Mouse (Mus musculus) ovary, postnatal 10 days (tissue): ENCODE data around the gene Dip2b.
A peak's percentile ranks its signal among the peaks of the same experiment; 100 is the strongest.

Source experiments
- DNase-seq: peaks from one replicate; pipeline ENCODE4 v3.0.0; 2022; ENCODE audit warnings: low spot score

Gene Dip2b

GRCm38 (mm10) chr15:100084882-100085281, 46.4 kb downstream of the Dip2b start:
- no peak for DNase-seq

- DNase-seq = no peak
Observed at GRCm38 (mm10) chr15:100088021-100088420, 49.6 kb downstream of the Dip2b start.

GRCm38 (mm10) chr15:100089645-100090053, 51.2 kb downstream of the Dip2b start:
- DNase-seq = no peak

DNA sequence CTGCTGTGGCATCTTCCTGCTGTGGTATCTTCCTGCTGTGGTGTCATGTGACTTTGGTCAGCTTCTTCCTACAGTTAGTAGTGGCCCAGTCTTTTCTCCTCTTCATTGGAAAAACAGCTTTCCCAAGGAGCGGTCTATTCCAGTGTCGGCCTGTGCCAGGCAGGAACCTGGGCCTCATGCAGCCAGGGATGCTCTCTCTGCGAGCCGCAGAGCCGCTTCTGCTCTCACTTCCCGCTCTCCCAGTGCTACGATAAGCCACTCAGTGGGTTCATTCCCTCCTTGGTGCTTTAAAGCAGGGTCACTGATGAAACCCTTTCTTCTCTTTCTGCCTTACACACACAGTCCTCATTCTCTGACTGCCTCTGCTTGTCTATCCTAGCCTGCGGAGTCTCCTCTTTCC, 53.4 kb downstream of the Dip2b start:
- no peak for DNase-seq

GRCm38 (mm10) chr15:100092258-100092657, 53.8 kb downstream of the Dip2b start:
- no peak for DNase-seq

DNA sequence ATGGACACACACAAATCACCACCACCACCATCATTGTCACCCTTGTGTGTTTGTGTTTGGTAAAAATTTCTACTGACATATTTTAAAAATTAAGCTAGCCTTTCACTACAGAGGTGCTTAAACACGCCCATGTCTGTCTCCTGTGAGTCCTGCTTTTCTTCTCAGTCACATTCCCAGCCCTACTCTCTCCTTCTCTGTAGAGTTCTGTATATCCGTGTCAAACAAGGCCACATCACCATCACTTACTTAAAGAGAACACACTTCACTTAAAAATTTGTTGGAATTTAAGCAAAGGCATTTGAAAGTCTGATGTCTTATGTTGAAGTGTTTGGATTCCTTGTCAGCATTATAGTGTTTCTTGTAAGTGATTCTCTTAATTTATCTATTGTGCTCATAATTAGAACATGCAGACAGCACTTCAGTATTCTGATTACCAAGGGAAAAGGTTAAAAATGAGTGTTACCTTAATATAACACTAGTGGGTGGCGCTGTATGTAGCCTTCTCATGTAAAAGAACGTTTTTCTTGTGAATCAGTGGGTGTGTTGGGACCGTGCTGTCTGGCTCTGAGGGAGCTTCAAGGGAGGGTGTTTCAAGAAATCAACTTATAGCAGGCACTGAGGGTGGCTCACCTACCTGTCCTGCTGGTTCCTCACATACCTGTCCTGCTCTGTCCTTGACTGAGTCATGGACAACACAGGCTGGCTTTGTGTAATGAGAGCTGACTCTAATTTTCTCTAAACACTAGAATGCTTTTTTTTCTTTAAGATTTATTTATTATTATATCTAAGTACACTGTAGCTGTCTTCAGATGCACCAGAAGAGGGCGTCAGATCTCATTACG, 58.3 kb downstream of the Dip2b start:
- no peak for DNase-seq

GRCm38 (mm10) chr15:100100336-100100735, 61.9 kb downstream of the Dip2b start:
- DNase-seq = no peak

DNA sequence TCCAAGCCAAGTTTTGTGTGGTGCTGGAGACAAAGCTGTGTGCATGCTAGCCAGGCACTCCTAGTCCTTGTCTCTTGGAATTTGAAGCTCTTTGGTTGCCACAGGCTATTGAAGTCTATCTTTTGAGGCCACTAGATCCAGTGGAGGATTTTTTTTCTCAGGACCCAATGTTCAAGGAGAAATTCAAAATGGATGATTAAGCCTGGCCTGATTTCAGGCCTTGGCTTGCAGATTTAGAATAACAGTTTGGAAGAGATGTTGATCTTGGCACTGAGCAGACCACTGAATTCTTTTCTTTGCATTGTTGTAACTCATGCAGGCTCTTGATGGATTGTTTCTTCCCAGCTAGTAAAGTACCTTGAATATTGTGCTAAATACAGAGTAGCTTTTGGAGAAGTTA, 62.7 kb downstream of the Dip2b start:
- DNase-seq = no peak

GRCm38 (mm10) chr15:100104126-100104525, 65.7 kb downstream of the Dip2b start:
- no peak for DNase-seq

DNA sequence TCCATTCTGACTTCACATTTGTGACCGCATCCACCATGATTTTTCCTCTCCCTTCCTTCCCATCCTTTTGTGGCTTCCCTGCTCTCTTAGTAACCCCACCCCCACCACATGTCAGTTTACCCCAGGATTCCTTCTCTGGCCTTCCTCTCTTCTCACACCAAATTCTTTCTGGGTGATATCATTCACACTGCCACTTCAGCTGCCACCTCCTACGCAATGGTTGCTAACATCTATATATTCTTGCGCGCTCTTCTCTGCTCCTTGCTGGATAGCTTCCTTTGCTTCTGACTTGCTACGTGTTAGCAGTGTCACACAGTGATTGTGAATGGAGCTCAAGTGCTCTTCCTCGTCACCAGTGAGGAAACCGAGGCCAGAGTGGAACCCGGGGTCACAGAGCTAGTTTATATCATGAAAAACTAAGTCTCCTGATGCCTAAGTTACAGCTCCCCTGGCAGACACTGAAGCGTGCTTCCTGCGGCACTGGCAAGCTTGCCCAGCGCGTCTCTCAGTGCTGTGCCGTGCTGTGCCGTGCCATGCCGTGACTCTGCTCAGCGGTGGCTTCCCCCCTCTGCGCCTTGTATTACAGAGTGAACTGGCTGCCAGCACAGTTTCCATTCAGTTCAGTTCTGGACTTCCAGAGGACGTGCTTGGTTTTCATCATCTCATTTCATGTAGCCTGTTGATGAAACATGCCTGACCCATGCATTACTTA, 69.8 kb downstream of the Dip2b start:
- DNase-seq = no peak

DNA sequence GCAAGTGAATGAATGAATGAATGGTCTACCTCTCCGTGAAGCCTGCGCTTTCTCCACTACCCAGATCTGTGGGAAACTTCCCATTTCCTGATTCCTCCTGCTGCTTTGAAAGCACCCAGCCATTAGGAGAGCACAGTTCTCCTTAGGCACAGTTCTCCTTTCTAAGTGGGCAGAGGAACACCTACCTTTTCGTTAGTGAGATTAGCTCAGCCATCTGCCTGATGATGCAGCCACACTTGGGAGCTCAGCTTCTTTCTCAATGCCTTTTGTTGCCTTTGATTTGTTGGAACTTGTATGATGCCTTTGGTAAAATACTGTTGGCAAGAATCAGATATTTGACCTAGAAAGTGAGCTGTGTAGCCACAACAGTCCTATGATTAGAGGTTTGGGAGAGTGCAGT, 71.5 kb downstream of the Dip2b start:
- no peak for DNase-seq

GRCm38 (mm10) chr15:100111891-100112290, 73.4 kb downstream of the Dip2b start:
- no peak for DNase-seq

DNA sequence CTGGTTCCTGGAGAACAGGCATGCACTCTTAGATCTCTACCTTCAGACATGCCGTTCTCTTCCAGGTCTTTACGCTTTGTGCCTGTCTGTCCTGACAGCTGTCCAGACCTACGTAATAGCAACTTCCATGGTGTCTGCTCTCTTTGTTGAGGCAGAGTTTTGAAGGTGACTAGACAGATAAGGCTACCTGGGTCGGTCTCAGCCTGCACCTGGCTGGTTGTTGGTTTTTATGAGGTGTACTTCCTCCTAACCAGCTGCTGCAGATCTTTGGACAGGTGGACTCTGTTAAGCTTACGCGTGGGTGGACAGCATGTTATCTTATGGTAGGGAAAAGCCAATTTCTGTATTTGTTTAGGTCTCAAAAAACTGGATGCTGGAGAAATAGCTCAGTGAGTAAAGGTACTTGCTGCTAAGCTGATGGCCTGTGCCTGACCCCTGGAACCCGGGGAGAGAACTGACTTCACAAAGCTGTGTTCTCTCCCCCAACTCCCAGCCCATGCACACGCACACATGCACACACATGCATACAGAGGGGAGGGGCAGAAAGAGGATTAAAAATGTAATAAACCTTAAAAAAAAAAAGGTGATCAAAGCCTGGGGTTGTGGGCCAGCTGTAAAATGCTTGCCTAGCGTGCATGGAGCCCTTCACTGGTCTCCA, 74.0 kb downstream of the Dip2b start:
- DNase-seq = no peak

DNA sequence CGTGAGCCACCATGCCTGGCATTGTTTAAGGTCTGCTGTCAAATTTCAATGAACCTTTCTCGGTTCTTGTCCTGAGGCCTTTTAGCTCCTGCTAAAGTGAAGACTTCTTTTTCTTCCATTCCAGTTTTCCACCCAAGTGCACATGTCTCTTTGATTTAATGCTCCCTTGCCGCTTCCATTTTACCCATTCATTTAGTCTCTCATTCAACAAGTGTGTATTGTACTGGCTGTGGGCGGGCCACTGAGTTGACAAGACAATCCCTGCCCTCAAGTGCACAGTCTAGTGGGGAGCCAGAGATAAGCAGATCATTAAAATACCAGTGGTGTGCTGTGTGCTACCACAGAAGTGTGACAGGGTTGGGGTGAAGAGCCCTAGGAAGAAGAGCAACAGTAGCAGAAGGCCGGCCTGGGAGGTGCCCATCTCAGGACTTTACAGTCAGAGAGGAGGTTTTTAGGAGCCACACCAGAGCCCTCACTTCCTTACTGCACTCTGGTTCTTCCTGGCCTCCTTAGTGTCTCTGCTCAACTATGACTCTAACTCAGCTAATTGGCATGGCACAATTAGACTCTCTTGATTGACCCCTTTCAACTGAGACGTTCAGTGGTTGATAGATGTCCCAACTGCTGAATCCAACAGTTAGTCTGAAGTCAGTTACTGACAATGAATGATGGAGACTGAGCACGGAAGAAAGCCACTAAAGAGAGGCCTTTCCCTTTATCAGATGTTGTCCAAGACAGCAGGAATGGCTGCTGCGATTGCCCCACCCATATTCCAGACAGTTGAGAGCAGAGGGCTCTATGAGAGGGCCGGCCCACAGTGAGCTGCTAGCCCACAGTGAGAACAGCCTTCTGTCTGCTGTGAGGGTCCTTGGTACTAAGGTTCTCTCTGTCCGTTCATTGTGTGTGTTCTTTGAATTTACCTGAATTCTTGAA, 75.1 kb downstream of the Dip2b start:
- DNase-seq = no peak

GRCm38 (mm10) chr15:100115416-100115815, 77.0 kb downstream of the Dip2b start:
- no peak for DNase-seq

- no peak for DNase-seq
Observed at GRCm38 (mm10) chr15:100116325-100116724, 77.9 kb downstream of the Dip2b start.

DNA sequence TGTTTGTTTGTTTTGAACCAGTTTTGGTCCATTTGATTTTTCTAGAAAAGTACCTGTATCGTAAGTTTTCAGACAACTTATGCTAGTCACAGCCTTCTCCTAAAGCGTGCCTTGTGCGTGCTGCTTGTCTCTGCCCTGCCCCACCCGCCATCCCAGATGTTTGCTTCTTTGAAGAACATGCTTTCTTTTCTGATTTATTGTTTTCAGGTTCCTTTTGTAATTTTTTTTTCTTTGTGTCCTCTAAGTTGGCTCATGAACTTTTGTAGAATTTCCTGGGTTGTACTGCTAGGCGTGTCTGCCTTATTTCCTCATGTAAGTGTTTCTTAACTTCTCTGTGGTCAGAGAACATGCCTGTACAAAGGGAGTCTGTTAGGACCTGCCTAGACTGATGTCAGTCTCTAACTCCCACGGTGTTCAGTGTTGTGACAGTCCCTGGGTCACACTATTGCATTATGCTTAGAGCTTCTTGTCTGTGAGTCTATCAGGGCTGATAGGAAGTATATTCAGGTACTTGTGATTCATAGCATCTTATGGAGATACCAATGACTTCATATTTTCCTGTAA, 80.8 kb downstream of the Dip2b start:
- DNase-seq = no peak

GRCm38 (mm10) chr15:100121437-100121836, 83.0 kb downstream of the Dip2b start:
- DNase-seq = no peak

DNA sequence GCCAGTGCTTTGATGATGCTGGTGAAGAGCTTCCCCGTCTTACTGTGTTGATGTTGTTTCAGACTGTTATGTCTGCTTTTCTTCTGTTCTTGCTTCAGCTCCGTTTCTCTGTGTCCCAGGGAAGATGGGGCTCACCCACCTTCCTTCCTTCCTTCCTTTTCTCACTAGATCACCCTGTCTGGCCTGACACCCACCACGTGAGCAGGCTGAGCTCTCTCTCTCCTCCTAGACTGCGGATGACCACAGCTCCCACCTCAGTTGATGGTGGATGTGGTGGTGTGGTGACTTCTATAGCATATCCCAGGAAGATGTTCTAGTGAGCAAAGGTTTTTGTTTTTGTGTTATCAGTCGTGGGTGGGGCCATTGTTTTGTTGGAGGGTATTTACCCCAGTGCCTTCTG, 85.4 kb downstream of the Dip2b start:
- no peak for DNase-seq

DNA sequence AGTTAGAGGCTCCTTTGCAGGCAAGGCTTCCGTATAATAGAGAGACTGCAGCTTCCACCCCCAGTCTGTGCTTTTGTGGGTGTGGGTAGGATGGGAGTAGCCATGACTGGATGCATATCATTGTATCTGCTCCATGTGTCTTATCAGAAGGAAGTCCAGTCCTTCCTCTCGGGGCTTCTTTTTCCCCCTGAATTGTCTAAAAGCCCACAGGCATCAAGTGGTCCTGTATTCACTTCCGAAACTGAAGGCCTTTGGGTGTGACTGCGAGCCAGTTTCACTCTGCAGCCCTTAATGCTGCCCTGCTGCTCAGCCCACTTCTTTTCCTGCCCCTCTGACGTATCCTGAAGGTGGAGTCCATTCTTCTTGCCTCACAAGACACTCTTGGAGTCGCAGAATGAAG, 86.8 kb downstream of the Dip2b start:
- no peak for DNase-seq

DNA sequence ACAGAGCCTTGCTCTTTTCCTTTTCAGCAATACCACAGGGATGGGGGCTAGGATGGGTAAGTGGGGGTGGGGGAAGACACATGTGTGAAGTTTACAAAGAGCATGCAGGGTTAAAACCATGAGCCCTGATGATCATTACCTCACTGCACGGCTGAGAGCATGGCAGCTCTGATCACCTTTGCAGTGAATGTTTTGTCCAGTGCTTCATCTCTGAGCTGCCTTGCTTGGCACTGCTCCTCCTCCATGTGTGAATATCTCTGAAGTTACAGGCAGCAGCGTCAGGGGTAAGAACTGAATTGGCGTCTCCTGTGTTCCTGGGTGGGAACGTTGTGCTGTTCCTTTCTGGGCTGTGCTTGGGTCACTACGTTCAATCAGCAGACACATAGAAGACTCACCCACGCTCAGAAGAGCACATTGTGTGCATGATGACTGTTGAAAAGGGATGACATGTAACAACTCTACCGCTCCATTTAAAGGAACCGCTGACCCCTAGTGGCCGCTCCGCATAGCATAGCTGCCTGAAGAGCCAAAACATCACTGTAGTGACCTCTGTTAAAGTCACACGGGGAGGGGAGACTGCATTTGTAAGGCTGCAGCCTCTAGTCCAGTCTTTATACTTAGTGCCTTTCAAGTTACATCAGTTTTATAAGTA, 88.1 kb downstream of the Dip2b start:
- DNase-seq = peak; percentile 35
